Mouse (Mus musculus): ENCODE data around the gene Herc3. TPM values are rescaled to one million over a fixed set of nuclear protein-coding genes. Genes with fewer than 3 reads are reported as not detected.

Gene Herc3
- total and polyA plus RNA-seq, 3 experiments, result 27.4 to 54.3 (median 27.6) TPM

GRCm38 (mm10) chr6:58837917-58838316 lies 6.7 kb downstream of the Herc3 start:
- no peak for DNase-seq
- H3K36me3 ChIP-seq (ENCODE audit: control insufficient read depth, insufficient read depth, low read length), result peaks cover 2% of the 10 kb centered on the region; the same call in 1 of the 2 replicates
- H3K27me3 ChIP-seq (ENCODE audit: control insufficient read depth, insufficient read depth, low read length), result no peaks in the 10 kb centered on the region
- H3K4me1 ChIP-seq (ENCODE audit: control insufficient read depth, insufficient read depth, low read length), result peaks cover 1% of the 10 kb centered on the region; the same call in 1 of the 2 replicates
- no peaks in the 10 kb centered on the region; the same call in 1 of the 2 replicates for H3K79me2 ChIP-seq (replicated peaks; ENCODE audit: control insufficient read depth, insufficient read depth, low read length)
- 34% methylated on average over 1 of the region's 1 CpGs for WGBS
- TF ChIP-seq POLR2A (IDR thresholded peaks at IDR 0.05; ENCODE audit: insufficient read depth, low read depth, low read length) (no peak), EP300 (IDR thresholded peaks at IDR 0.05; ENCODE audit: insufficient read depth, low read depth, low read length) (no peak), CTCF (IDR thresholded peaks at IDR 0.05) (no peak)
- H3K4me3 ChIP-seq, result no peak overlapping the region
- no peak overlapping the region for H3K27ac ChIP-seq
- intact Hi-C loops (cut with DNase I), result loop anchor here (10.0 kb wide), 1 partner anchor 243 kb away; no protein-coding TSS in a partner anchor
- H3K9ac ChIP-seq (ENCODE audit: low read depth, low read length), result no peak overlapping the region

DNA sequence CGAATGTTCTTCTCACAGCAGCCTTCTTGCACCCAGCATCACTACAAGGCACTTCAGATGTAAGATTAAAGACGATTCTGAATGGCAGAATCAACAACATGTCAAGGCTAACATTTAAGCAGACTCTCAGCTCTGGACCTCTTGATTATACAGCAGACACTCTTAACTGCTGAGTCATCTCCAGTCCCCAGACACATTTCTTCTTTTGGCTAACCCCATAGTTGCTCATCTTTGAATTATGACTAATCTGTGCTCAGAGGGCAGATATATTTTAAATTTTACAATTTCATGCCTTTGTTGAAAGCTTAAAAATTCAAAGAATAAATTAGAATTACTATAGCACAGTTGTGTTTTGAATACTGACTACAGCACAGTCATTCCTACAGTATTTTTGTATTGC lies 9.9 kb downstream of the Herc3 start:
- Histone ChIP-seq H3K9ac (ENCODE audit: low read depth, low read length) (no peak overlapping the region), H3K4me3 (no peak overlapping the region), H3K36me3 (ENCODE audit: control insufficient read depth, insufficient read depth, low read length) (no peaks in the 10 kb centered on the region), H3K4me1 (ENCODE audit: control insufficient read depth, insufficient read depth, low read length) (no peaks in the 10 kb centered on the region), H3K27ac (no peak overlapping the region), H3K79me2 (replicated peaks; ENCODE audit: control insufficient read depth, insufficient read depth, low read length) (no peaks in the 10 kb centered on the region), H3K27me3 (ENCODE audit: control insufficient read depth, insufficient read depth, low read length) (no peaks in the 10 kb centered on the region)
- WGBS, result 47% methylated on average over 2 of the region's 2 CpGs
- no peak for DNase-seq
- intact Hi-C loops (cut with DNase I), result no loop called here
- no peak for TF ChIP-seq EP300 (IDR thresholded peaks at IDR 0.05; ENCODE audit: insufficient read depth, low read depth, low read length)
- TF ChIP-seq POLR2A (IDR thresholded peaks at IDR 0.05; ENCODE audit: insufficient read depth, low read depth, low read length), result no peak
- no peak for TF ChIP-seq CTCF (IDR thresholded peaks at IDR 0.05)

- no peak for DNase-seq
- intact Hi-C loops (cut with DNase I), result no loop called here
Measured at GRCm38 (mm10) chr6:58842186-58842585, 10.9 kb downstream of the Herc3 start.

DNA sequence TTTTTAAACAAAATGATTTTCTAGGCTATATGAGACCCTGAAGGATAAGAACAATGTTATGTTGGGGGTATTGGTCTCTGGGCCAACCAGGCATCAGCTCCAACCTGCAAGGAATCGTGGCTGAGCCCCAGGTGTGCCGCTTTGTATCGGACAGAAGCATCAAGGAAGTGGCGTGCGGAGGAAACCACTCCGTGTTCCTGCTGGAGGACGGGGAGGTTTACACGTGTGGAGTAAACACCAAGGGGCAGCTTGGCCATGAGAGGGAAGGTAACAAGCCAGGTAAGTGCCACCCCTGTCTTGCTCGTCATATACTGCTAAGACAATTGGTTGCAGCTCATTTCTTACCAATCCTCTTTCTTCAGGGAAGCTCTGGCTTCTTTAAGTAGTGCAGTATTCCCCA lies 12.3 kb downstream of the Herc3 start:
- Histone ChIP-seq H3K79me2 (replicated peaks; ENCODE audit: control insufficient read depth, insufficient read depth, low read length) (no peaks in the 10 kb centered on the region), H3K27ac (no peak overlapping the region), H3K4me3 (no peak overlapping the region), H3K9ac (ENCODE audit: low read depth, low read length) (no peak overlapping the region), H3K4me1 (ENCODE audit: control insufficient read depth, insufficient read depth, low read length) (no peaks in the 10 kb centered on the region), H3K27me3 (ENCODE audit: control insufficient read depth, insufficient read depth, low read length) (no peaks in the 10 kb centered on the region), H3K36me3 (ENCODE audit: control insufficient read depth, insufficient read depth, low read length) (no peaks in the 10 kb centered on the region)
- intact Hi-C loops (cut with DNase I), result no loop called here
- TF ChIP-seq EP300 (IDR thresholded peaks at IDR 0.05; ENCODE audit: insufficient read depth, low read depth, low read length), result no peak
- DNase-seq, result no peak
- WGBS, result 91% methylated on average over 9 of the region's 9 CpGs

More at GRCm38 (mm10) chr6:58842186-58842585, 10.9 kb downstream of the Herc3 start:
- Histone ChIP-seq H3K4me3 (no peak overlapping the region), H3K27me3 (ENCODE audit: control insufficient read depth, insufficient read depth, low read length) (no peaks in the 10 kb centered on the region), H3K27ac (no peak overlapping the region), H3K9ac (ENCODE audit: low read depth, low read length) (no peak overlapping the region), H3K36me3 (ENCODE audit: control insufficient read depth, insufficient read depth, low read length) (no peaks in the 10 kb centered on the region), H3K79me2 (replicated peaks; ENCODE audit: control insufficient read depth, insufficient read depth, low read length) (no peaks in the 10 kb centered on the region), H3K4me1 (ENCODE audit: control insufficient read depth, insufficient read depth, low read length) (no peaks in the 10 kb centered on the region)
- 48% methylated on average over 2 of the region's 2 CpGs for WGBS
- TF ChIP-seq POLR2A (IDR thresholded peaks at IDR 0.05; ENCODE audit: insufficient read depth, low read depth, low read length), result no peak
- TF ChIP-seq EP300 (IDR thresholded peaks at IDR 0.05; ENCODE audit: insufficient read depth, low read depth, low read length), result no peak
- no peak for TF ChIP-seq CTCF (IDR thresholded peaks at IDR 0.05)

DNA sequence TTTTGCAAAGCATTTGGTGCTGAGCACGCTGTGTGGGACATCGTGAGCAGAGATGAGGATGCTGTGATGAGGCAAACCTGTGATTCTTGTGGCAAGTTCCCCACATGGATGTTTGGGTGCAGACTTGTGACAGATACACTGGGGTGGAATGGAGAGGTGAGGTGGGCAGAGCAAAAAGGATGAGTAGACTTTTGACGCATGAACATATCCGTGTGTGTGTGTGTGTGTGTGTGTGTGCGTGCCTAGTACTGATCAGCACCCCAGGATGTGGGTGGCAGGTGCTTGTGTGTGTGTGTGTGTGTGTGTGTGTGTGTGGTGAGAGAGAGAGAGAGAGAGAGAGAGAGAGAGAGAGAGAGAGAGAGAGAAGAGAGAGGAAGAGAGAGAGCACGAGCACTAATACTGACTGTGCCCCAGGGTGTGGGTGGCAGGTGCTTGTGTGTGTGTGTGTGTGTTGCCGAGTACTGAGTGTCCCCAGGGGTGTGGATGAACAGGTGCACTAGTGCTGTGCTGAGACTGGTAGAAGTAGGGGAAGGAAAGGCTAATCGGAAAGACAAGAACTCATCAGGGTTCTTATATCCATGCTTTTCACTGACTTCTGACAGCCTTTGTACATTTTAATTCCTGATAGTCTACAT lies 13.0 kb downstream of the Herc3 start:
- intact Hi-C loops (cut with DNase I), result no loop called here
- no peaks in the 10 kb centered on the region for H3K4me1 ChIP-seq (ENCODE audit: control insufficient read depth, insufficient read depth, low read length)
- no peak for DNase-seq
- no peaks in the 10 kb centered on the region for H3K36me3 ChIP-seq (ENCODE audit: control insufficient read depth, insufficient read depth, low read length)
- H3K27ac ChIP-seq, result no peak overlapping the region
- 88% methylated on average over 8 of the region's 8 CpGs for WGBS
- H3K27me3 ChIP-seq (ENCODE audit: control insufficient read depth, insufficient read depth, low read length), result no peaks in the 10 kb centered on the region
- no peak overlapping the region for H3K9ac ChIP-seq (ENCODE audit: low read depth, low read length)
- no peak overlapping the region for H3K4me3 ChIP-seq
- no peak for TF ChIP-seq CTCF (IDR thresholded peaks at IDR 0.05)
- TF ChIP-seq EP300 (IDR thresholded peaks at IDR 0.05; ENCODE audit: insufficient read depth, low read depth, low read length), result no peak
- no peak for TF ChIP-seq POLR2A (IDR thresholded peaks at IDR 0.05; ENCODE audit: insufficient read depth, low read depth, low read length)
- H3K79me2 ChIP-seq (replicated peaks; ENCODE audit: control insufficient read depth, insufficient read depth, low read length), result no peaks in the 10 kb centered on the region

- no peaks in the 10 kb centered on the region for H3K36me3 ChIP-seq (ENCODE audit: control insufficient read depth, insufficient read depth, low read length)
- intact Hi-C loops (cut with DNase I), result no loop called here
- H3K27ac ChIP-seq, result no peak overlapping the region
- H3K79me2 ChIP-seq (replicated peaks; ENCODE audit: control insufficient read depth, insufficient read depth, low read length), result 0 out of 2 replicates have a peak, but pooled peaks cover 2% of the 10 kb centered on the region
- H3K27me3 ChIP-seq (ENCODE audit: control insufficient read depth, insufficient read depth, low read length), result no peaks in the 10 kb centered on the region
- WGBS, result 89% methylated on average over 9 of the region's 9 CpGs
- H3K9ac ChIP-seq (ENCODE audit: low read depth, low read length), result no peak overlapping the region
- DNase-seq, result no peak
- no peaks in the 10 kb centered on the region for H3K4me1 ChIP-seq (ENCODE audit: control insufficient read depth, insufficient read depth, low read length)
- no peak for TF ChIP-seq POLR2A (IDR thresholded peaks at IDR 0.05; ENCODE audit: insufficient read depth, low read depth, low read length)
- no peak for TF ChIP-seq EP300 (IDR thresholded peaks at IDR 0.05; ENCODE audit: insufficient read depth, low read depth, low read length)
- no peak for TF ChIP-seq CTCF (IDR thresholded peaks at IDR 0.05)
- no peak overlapping the region for H3K4me3 ChIP-seq
Measured at GRCm38 (mm10) chr6:58846850-58847692, 15.8 kb downstream of the Herc3 start.
